Mouse (Mus musculus) MEL (cell line): Measurements from ENCODE around the gene Frrs1. TPM values are rescaled to one million over a fixed set of nuclear protein-coding genes. Genes with fewer than 3 reads are reported as not detected.

Source experiments
- DNase-seq: peaks from one replicate; pipeline ENCODE4 v3.0.0; 2011; ENCODE audit warnings: low read depth, low spot score
- H3K27ac ChIP-seq: 2 replicates; pipeline ENCODE4 v1.5.1; 2012; ENCODE audit warnings: low read depth, mild to moderate bottlenecking, control low read depth, low read length, moderate library complexity; ENCODE audit not compliant: control insufficient read depth
- H3K27me3 ChIP-seq, 2 experiments: fragments of 150-350 bp in 1 of 2; sonication (generic) in 1 of 2; 2 replicates each; pipeline ENCODE4 v1.6.1; 2012; ENCODE audit warnings: low read length in 2 of 2, mild to moderate bottlenecking in 2 of 2, improper control_type of control experiment in 1 of 2, moderate library complexity in 1 of 2; ENCODE audit not compliant: insufficient read depth in 2 of 2, control insufficient read depth in 1 of 2
- H3K36me3 ChIP-seq, 2 experiments: 2 replicates each; pipeline ENCODE4 v1.6.1; 2012 to 2014; ENCODE audit warnings: low read length in 2 of 2, improper control_type of control experiment in 1 of 2, inconsistent platforms in 1 of 2, mild to moderate bottlenecking in 1 of 2; ENCODE audit not compliant: insufficient read depth in 2 of 2, control insufficient read depth in 1 of 2
- H3K4me1 ChIP-seq, 2 experiments: fragments of 150-350 bp in 1 of 2; sonication (generic) in 1 of 2; 2 replicates each; pipeline ENCODE4 v1.6.1; 2012; ENCODE audit warnings: low read length in 2 of 2, improper control_type of control experiment in 1 of 2, mild to moderate bottlenecking in 1 of 2; ENCODE audit not compliant: insufficient read depth in 2 of 2, control insufficient read depth in 1 of 2
- H3K4me3 ChIP-seq, 2 experiments: fragments of 150-350 bp in 1 of 2; sonication (generic) in 1 of 2; 2 replicates each; pipeline ENCODE4 v1.5.1; 2012; ENCODE audit warnings: low read depth in 2 of 2, low read length in 2 of 2, mild to moderate bottlenecking in 2 of 2, moderate library complexity in 2 of 2, control low read depth in 1 of 2, improper control_type of control experiment in 1 of 2; ENCODE audit not compliant: control insufficient read depth in 1 of 2, insufficient read depth in 1 of 2
- H3K79me2 ChIP-seq: 2 replicates; pipeline ENCODE4 v1.6.1; 2012; ENCODE audit warnings: mild to moderate bottlenecking, low read length, moderate library complexity; ENCODE audit not compliant: control insufficient read depth, poor library complexity, insufficient read depth
- H3K9ac ChIP-seq: 2 replicates; pipeline ENCODE4 v1.6.1; 2012; ENCODE audit warnings: low read depth, mild to moderate bottlenecking, control low read depth, low read length, moderate library complexity; ENCODE audit not compliant: control insufficient read depth, poor library complexity, severe bottlenecking
- H3K9me3 ChIP-seq: fragments of 150-350 bp; sonication (generic); replicated peaks from 2 replicates; pipeline ENCODE4 v1.6.1; 2012; ENCODE audit warnings: mild to moderate bottlenecking, low read length, improper control_type of control experiment, moderate library complexity; ENCODE audit not compliant: insufficient read depth
- BHLHE40 ChIP-seq: IDR thresholded peaks from 2 replicates; pipeline ENCODE4 v1.6.1; 2012; ENCODE audit warnings: low read depth, mild to moderate bottlenecking, inconsistent platforms, low read length, improper control_type of control experiment, borderline replicate concordance
- CHD1 ChIP-seq: IDR thresholded peaks from 2 replicates; pipeline ENCODE4 v1.6.1; 2012; ENCODE audit warnings: low read depth, mild to moderate bottlenecking, inconsistent platforms, low read length, improper control_type of control experiment
- CHD2 ChIP-seq: IDR thresholded peaks from 2 replicates; pipeline ENCODE4 v1.6.1; 2011; ENCODE audit warnings: low read length, improper control_type of control experiment
- ETS1 ChIP-seq: IDR thresholded peaks from 2 replicates; pipeline ENCODE4 v1.6.1; 2012; ENCODE audit warnings: low read depth, mild to moderate bottlenecking, inconsistent platforms, low read length, improper control_type of control experiment, moderate library complexity
- JUND ChIP-seq: IDR thresholded peaks from 2 replicates; pipeline ENCODE4 v1.6.1; 2011; ENCODE audit warnings: low read depth, mild to moderate bottlenecking, improper control_type of control experiment, low read length
- KAT2A ChIP-seq: conservative IDR thresholded peaks from 2 replicates; pipeline ENCODE4 v1.6.1; 2012; ENCODE audit warnings: low read depth, low read length, improper control_type of control experiment, inconsistent platforms
- MAFK ChIP-seq: IDR thresholded peaks from 2 replicates; pipeline ENCODE4 v1.6.1; 2011; ENCODE audit warnings: low read depth, mild to moderate bottlenecking, low read length, improper control_type of control experiment, borderline replicate concordance
- MAZ ChIP-seq: IDR thresholded peaks from 2 replicates; pipeline ENCODE4 v1.6.1; 2012; ENCODE audit warnings: low read depth, mild to moderate bottlenecking, inconsistent platforms, low read length, improper control_type of control experiment
- MEF2A ChIP-seq: IDR thresholded peaks from 2 replicates; pipeline ENCODE4 v1.6.1; 2014; ENCODE audit warnings: low read depth, mild to moderate bottlenecking, inconsistent platforms, low read length, improper control_type of control experiment; ENCODE audit not compliant: poor library complexity, insufficient replicate concordance, severe bottlenecking; ENCODE audit errors: extremely low read depth
- MYB ChIP-seq: IDR thresholded peaks from 2 replicates; pipeline ENCODE4 v1.6.1; 2011; ENCODE audit warnings: mild to moderate bottlenecking, low read depth, low read length, improper control_type of control experiment
- NELFE ChIP-seq: IDR thresholded peaks from 2 replicates; pipeline ENCODE4 v1.6.1; 2011; ENCODE audit warnings: low read depth, low read length, improper control_type of control experiment
- NRF1 ChIP-seq: IDR thresholded peaks from 2 replicates; pipeline ENCODE4 v1.6.1; 2014; ENCODE audit warnings: low read depth, mild to moderate bottlenecking, inconsistent platforms, low read length, improper control_type of control experiment, moderate library complexity; ENCODE audit not compliant: poor library complexity, insufficient read depth, severe bottlenecking
- POLR2AphosphoS5 ChIP-seq: IDR thresholded peaks from 2 replicates; pipeline ENCODE4 v1.6.1; 2012; ENCODE audit warnings: low read depth, borderline replicate concordance, mild to moderate bottlenecking, inconsistent platforms, low read length, moderate library complexity, mixed read lengths
- SIN3A ChIP-seq: IDR thresholded peaks from 2 replicates; pipeline ENCODE4 v1.6.1; 2012; ENCODE audit warnings: low read length, improper control_type of control experiment, inconsistent platforms
- SMC3 ChIP-seq: IDR thresholded peaks from 2 replicates; pipeline ENCODE4 v1.6.1; 2011; ENCODE audit warnings: low read depth, low read length, improper control_type of control experiment
- TBP ChIP-seq: IDR thresholded peaks from 2 replicates; pipeline ENCODE4 v1.8.0; 2011; ENCODE audit warnings: low read depth, low read length, improper control_type of control experiment
- TCF12 ChIP-seq: IDR thresholded peaks from 2 replicates; pipeline ENCODE4 v1.6.1; 2014; ENCODE audit warnings: low read depth, mild to moderate bottlenecking, inconsistent platforms, low read length, improper control_type of control experiment, moderate library complexity
- UBTF ChIP-seq: IDR thresholded peaks from 2 replicates; pipeline ENCODE4 v1.6.1; 2012; ENCODE audit warnings: low read depth, mild to moderate bottlenecking, inconsistent platforms, low read length, improper control_type of control experiment, moderate library complexity, borderline replicate concordance; ENCODE audit not compliant: insufficient read depth
- ZKSCAN1 ChIP-seq: IDR thresholded peaks from 2 replicates; pipeline ENCODE4 v1.6.1; 2012; ENCODE audit warnings: low read depth, mild to moderate bottlenecking, inconsistent platforms, low read length, improper control_type of control experiment, moderate library complexity
- polyA plus RNA-seq, 2 experiments: library from polyadenylated mRNA; stranded (reverse) in 1 of 2; unstranded in 1 of 2; fragments of >175 nt in 1 of 2; fragments of >200 nt in 1 of 2; gene quantifications; 2 replicates each; pipeline versions ENCODE4 v1.2.1 to v1.2.4; 2012; ENCODE audit warnings: low replicate concordance in 2 of 2, low read depth in 1 of 2; ENCODE audit not compliant: insufficient read length in 2 of 2, insufficient read depth in 1 of 2, missing spikeins in 1 of 2
- total RNA-seq: library from RNA; depleted of rRNA; stranded (reverse); fragments of 300-350 nt; gene quantifications from 2 replicates; pipeline ENCODE4 v1.2.3, GENCODE M21; 2012

Frrs1 gene
- total and polyA plus RNA-seq, 3 experiments, result 78.5 to 625 (median 84.6) TPM

- no peaks in the 10 kb centered on the region for H3K9me3 ChIP-seq
- no peaks in the 10 kb centered on the region for H3K79me2 ChIP-seq
- H3K4me1 ChIP-seq, result no peaks in the 10 kb centered on the region
- no peak for DNase-seq
- H3K27ac ChIP-seq, result no peak overlapping the region
- H3K9ac ChIP-seq, result no peak overlapping the region
- no peak for TF ChIP-seq NRF1
- no peak for TF ChIP-seq CHD2
- no peak overlapping the region for H3K4me3 ChIP-seq
- peaks cover 8 to 17% of the 10 kb centered on the region in 2 experiments for H3K27me3 ChIP-seq
- no peaks in the 10 kb centered on the region for H3K36me3 ChIP-seq
Measured at GRCm38 (mm10) chr3:116942751-116943150, 83.5 kb downstream of the Frrs1 start.

- H3K27ac ChIP-seq, result no peak overlapping the region
- TF ChIP-seq TBP, result no peak
- TF ChIP-seq CHD1, result no peak
- no peak for TF ChIP-seq NRF1
- no peak for TF ChIP-seq ETS1
- TF ChIP-seq MEF2A, result no peak
- TF ChIP-seq BHLHE40, result no peak
- TF ChIP-seq MYB, result no peak
- TF ChIP-seq KAT2A, result no peak
- no peak for TF ChIP-seq JUND
- no peak for TF ChIP-seq NELFE
- TF ChIP-seq TCF12, result no peak
- TF ChIP-seq SMC3, result no peak
- no peak for TF ChIP-seq UBTF
- no peak for TF ChIP-seq ZKSCAN1
- TF ChIP-seq, all 39 proteins: peak for 0
- Histone ChIP-seq H3K4me1 (no peaks in the 10 kb centered on the region), H3K4me3 (no peak overlapping the region), H3K79me2 (no peaks in the 10 kb centered on the region), H3K27me3 (peaks cover 8 to 17% of the 10 kb centered on the region in 2 experiments), H3K9me3 (no peaks in the 10 kb centered on the region), H3K36me3 (no peaks in the 10 kb centered on the region), H3K9ac (no peak overlapping the region)
- DNase-seq, result no peak
Measured at GRCm38 (mm10) chr3:116943422-116943821, 84.2 kb downstream of the Frrs1 start.

- no peak for DNase-seq
- H3K9ac ChIP-seq, result no peak overlapping the region
- no peaks in the 10 kb centered on the region for H3K4me1 ChIP-seq
- TF ChIP-seq MAZ, result no peak
- no peak for TF ChIP-seq MEF2A
- TF ChIP-seq POLR2AphosphoS5, result no peak
- no peak for TF ChIP-seq CHD1
- TF ChIP-seq SMC3, result no peak
- TF ChIP-seq SIN3A, result no peak
- TF ChIP-seq MAFK, result no peak
- TF ChIP-seq TCF12, result no peak
- no peaks in the 10 kb centered on the region for H3K36me3 ChIP-seq
- H3K27me3 ChIP-seq, result peaks cover 9 to 11% of the 10 kb centered on the region in 2 experiments
- H3K4me3 ChIP-seq, result no peak overlapping the region
- H3K9me3 ChIP-seq, result no peaks in the 10 kb centered on the region
- no peak overlapping the region for H3K27ac ChIP-seq
- H3K79me2 ChIP-seq, result no peaks in the 10 kb centered on the region
Measured at GRCm38 (mm10) chr3:116946476-116946875, 87.2 kb downstream of the Frrs1 start.
